Mouse (Mus musculus) lung, postnatal 0 days (tissue): ENCODE data around the gene Gcn1l1.

Experiments used
- CTCF ChIP-seq: IDR thresholded peaks from 2 replicates; pipeline ENCODE4 v1.5.1; 2016; ENCODE audit warnings: antibody characterized with exemption, mild to moderate bottlenecking
- EP300 ChIP-seq: IDR thresholded peaks from 2 replicates; pipeline ENCODE4 v1.6.1; 2016; ENCODE audit warnings: antibody characterized with exemption, mild to moderate bottlenecking, control low read depth

DNA sequence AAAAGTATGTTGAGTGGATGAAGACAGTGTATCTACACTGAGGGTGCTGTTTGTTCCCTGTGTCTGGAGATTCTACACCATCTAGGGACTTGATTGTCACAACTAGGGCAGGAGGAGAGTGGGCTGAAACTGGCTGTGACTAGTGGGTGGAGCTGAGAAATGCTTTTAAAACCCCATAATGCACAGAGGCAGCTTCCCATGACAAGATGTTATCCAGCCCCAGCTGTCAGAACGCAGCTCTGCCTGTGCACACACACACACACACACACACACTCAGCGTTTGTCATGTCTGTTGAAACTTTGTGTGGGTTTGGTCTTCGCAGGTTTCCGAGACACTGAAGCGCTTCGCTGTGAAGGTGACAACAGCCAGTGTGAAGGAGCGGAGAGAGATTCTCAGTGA lies 6.0 kb downstream of the Gcn1l1 start:
- TF ChIP-seq CTCF (no peak), EP300 (no peak)
